In the genomic region with DNA sequence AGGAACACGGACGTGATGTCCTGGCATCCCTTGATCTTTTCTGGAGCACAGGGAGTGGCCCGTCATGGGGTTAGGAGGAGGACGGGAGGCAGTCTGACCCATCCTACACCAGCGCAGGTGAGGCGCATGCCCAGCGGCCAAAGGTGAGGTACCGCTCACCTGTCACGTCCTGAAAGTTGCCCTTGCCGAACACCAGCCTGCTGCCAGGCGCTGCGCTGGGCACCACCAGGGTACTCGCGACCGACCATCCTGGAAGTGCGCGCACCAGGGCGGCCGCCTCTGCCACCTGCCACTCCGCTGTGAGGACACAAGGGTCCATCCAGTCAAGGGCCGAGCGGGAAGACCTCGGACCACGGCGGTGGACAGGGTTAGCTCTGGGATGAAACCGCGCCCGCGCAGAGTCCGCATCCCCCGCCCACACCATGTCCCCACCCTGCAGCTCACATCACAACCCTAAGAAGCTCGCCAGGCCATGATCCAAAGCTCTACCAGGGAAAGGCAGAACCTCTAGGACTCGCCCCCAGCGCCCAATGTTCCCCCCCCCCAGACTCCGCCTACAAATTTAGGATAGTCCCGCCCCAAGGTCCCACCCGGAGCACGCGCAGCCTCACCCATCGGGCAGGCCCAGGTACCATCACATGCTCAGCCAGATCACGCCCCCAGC, we compare ENCODE assay signal across 9 mouse cellular contexts. TPM values are rescaled to one million over a fixed set of nuclear protein-coding genes. Genes with fewer than 3 reads are reported as not detected.
DNase-seq lines count a peak whose midpoint lies in the region; ATAC-seq and TF ChIP-seq lines count a peak whose summit lies in the region.
"Had no signal": no experiment of that assay in that cellular context is flagged by ENCODE, and none has a peak within 500 bp of the region (broad histone marks: within the 10 kb centered on the region; RNA-seq: fewer than 3 reads in every experiment).

No protein-coding gene starts in this region.

- no peak for TF ChIP-seq CTCF in olfactory bulb, adult 2 months (IDR thresholded peaks at IDR 0.05; ENCODE audit: insufficient read depth, low read depth, low read length)

- 17% methylated on average over 39 of the region's 41 CpGs for WGBS in hindbrain, embryonic 11.5 days
- 20% methylated on average over 41 of the region's 41 CpGs for WGBS in olfactory bulb, adult 2 months

- peak overlapping the region; percentile 71 for H3K9ac ChIP-seq in hindbrain, embryonic 11.5 days (ENCODE audit: low read depth, low read length)

- H3K27ac ChIP-seq in hindbrain, embryonic 11.5 days (ENCODE audit: low read depth, low read length), result peak overlapping the region; percentile 93
- H3K27ac ChIP-seq in olfactory bulb, adult 2 months (ENCODE audit: insufficient read depth, low read depth, low read length), result peak overlapping the region; percentile 90

- H3K27me3 ChIP-seq in hindbrain, embryonic 11.5 days (ENCODE audit: control insufficient read depth, insufficient read depth, low read length), result no peaks in the 10 kb centered on the region

- no peak for TF ChIP-seq POLR2A in olfactory bulb, adult 2 months (IDR thresholded peaks at IDR 0.05; ENCODE audit: insufficient read depth, low read depth, low read length)

- peak; percentile 50 for DNase-seq in gastrocnemius, postnatal 10 days
- DNase-seq in gastrocnemius, adult 8-10 months (ENCODE audit: low spot score in 2 of 2), result no peak
- peak; percentile 36 for DNase-seq in urinary bladder, postnatal 25 days (ENCODE audit: low spot score)
- DNase-seq in urinary bladder, postnatal 36 days (ENCODE audit: low spot score in 2 of 2), result no peak
- no peak for DNase-seq in hindbrain, embryonic 11.5 days (ENCODE audit: low spot score)
- DNase-seq in left cerebral cortex, postnatal 4 days, result peak; percentile 34

- peak overlapping the region; percentile 82 for H3K4me3 ChIP-seq in hindbrain, embryonic 11.5 days (ENCODE audit: low read depth, low read length)
- H3K4me3 ChIP-seq in olfactory bulb, adult 2 months (ENCODE audit: insufficient read depth, low read depth, low read length), result peak overlapping the region; percentile 97

- peak; percentile 34 for ATAC-seq in hindbrain, embryonic 11.5 days (ENCODE audit: low FRiP score)
- ATAC-seq in monocyte, adult 5-6 weeks (replicated peaks; ENCODE audit: insufficient number of reproducible peaks, low FRiP score, low TSS enrichment, poor library complexity, severe bottlenecking), result no peak

- H3K9me3 ChIP-seq in hindbrain, embryonic 11.5 days (ENCODE audit: control insufficient read depth, low read length), result no peaks in the 10 kb centered on the region

- 0 out of 2 replicates have a peak, but pooled peaks cover 2% of the 10 kb centered on the region for H3K4me1 ChIP-seq in hindbrain, embryonic 11.5 days (replicated peaks; ENCODE audit: control insufficient read depth, insufficient read depth, low read length)
- H3K4me1 ChIP-seq in olfactory bulb, adult 2 months (ENCODE audit: control insufficient read depth, insufficient read depth, low read length), result peaks cover 17% of the 10 kb centered on the region

- H3K36me3 ChIP-seq in hindbrain, embryonic 11.5 days (ENCODE audit: control insufficient read depth, insufficient read depth, low read length), result peaks cover 28% of the 10 kb centered on the region

- H3K4me2 ChIP-seq in hindbrain, embryonic 11.5 days (replicated peaks; ENCODE audit: low read depth, low read length), result peak overlapping the region; percentile 84

- intact Hi-C loops in left cerebral cortex, postnatal 4 days (cut with DNase I), result loop anchor here (5.0 kb wide), 1 partner anchor 550 kb away; a partner anchor contains a TSS

RNA-seq across cellular contexts. Expression of a gene that starts 1.0 kb away (rescaled TPM):
- total RNA-seq in gastrocnemius, postnatal 10 days (2021), result 10 to 100 TPM; 19.6 to 22.5 TPM
- 10 to 100 TPM; 10.9 to 20.6 (median 13.5) TPM for total RNA-seq in gastrocnemius, adult 8-10 months (2022)
- polyA plus RNA-seq in hindbrain, embryonic 11.5 days (2014; fragmentation: Nextera tagmentation; extraction: Ambion mirVana), result 26.6 and 29.5 TPM in 2 replicates
- 10 to 100 TPM; 92.2 to 94.7 TPM for total RNA-seq in left cerebral cortex, postnatal 4 days (2021)
- polyA plus RNA-seq in olfactory bulb, adult 2 months (2012; ENCODE audit: insufficient read depth, insufficient read length, low replicate concordance, missing spikeins), result not detected in 2 replicates
- total RNA-seq in monocyte, adult 5-6 weeks (2017), result 31.9 to 41.2 TPM (median 37.7 TPM) in 3 replicates

RNA-seq across cellular contexts. Expression of a gene that starts 2.9 kb away (rescaled TPM):
- 1 to 10 TPM; 3.1 to 3.2 TPM for total RNA-seq in gastrocnemius, postnatal 10 days (2021)
- total RNA-seq in gastrocnemius, adult 8-10 months (2022), result 1 to 10 TPM; 3.5 to 5.4 (median 4.3) TPM
- polyA plus RNA-seq in hindbrain, embryonic 11.5 days (2014; fragmentation: Nextera tagmentation; extraction: Ambion mirVana), result 8.6 and 10.7 TPM in 2 replicates
- total RNA-seq in left cerebral cortex, postnatal 4 days (2021), result 10 to 100 TPM; 20.5 to 21.7 TPM
- polyA plus RNA-seq in olfactory bulb, adult 2 months (2012; ENCODE audit: insufficient read depth, insufficient read length, low replicate concordance, missing spikeins), result not detected in 2 replicates
- 6.8 to 11.4 TPM (median 11.3 TPM) in 3 replicates for total RNA-seq in monocyte, adult 5-6 weeks (2017)

RNA-seq across cellular contexts. Expression of a gene that starts 7.3 kb away (rescaled TPM):
- under 1 TPM in 1 of 2 experiments, not detected in 1; 0.07 TPM for total RNA-seq in gastrocnemius, postnatal 10 days (2021)
- not detected for total RNA-seq in gastrocnemius, adult 8-10 months (2022)
- polyA plus RNA-seq in hindbrain, embryonic 11.5 days (2014; fragmentation: Nextera tagmentation; extraction: Ambion mirVana), result 0.64 and 0.76 TPM in 2 replicates
- 1 to 10 TPM; 2.6 to 3.6 TPM for total RNA-seq in left cerebral cortex, postnatal 4 days (2021)
- polyA plus RNA-seq in olfactory bulb, adult 2 months (2012; ENCODE audit: insufficient read depth, insufficient read length, low replicate concordance, missing spikeins), result not detected in 2 replicates
- total RNA-seq in monocyte, adult 5-6 weeks (2017), result 0.10 to 2.3 TPM in 2 of 3 replicates, not detected in the other
- total RNA-seq: heart, adult 18-20 months had no signal

RNA-seq across cellular contexts. Expression of a gene that starts 12.8 kb away (rescaled TPM):
- total RNA-seq in gastrocnemius, postnatal 10 days (2021), result under 1 TPM; 0.28 to 0.34 TPM
- total RNA-seq in gastrocnemius, adult 8-10 months (2022), result under 1 TPM; 0.27 to 0.49 (median 0.34) TPM
- 0.80 and 1.0 TPM in 2 replicates for polyA plus RNA-seq in hindbrain, embryonic 11.5 days (2014; fragmentation: Nextera tagmentation; extraction: Ambion mirVana)
- under 1 TPM; 0.54 to 0.98 TPM for total RNA-seq in left cerebral cortex, postnatal 4 days (2021)
- polyA plus RNA-seq in olfactory bulb, adult 2 months (2012; ENCODE audit: insufficient read depth, insufficient read length, low replicate concordance, missing spikeins), result not detected in 2 replicates
- 0.39 to 0.76 TPM in 2 of 3 replicates, not detected in the other for total RNA-seq in monocyte, adult 5-6 weeks (2017)
- total RNA-seq: heart, adult 18-20 months had no signal

RNA-seq across cellular contexts. Expression of a gene that starts 28.6 kb away (rescaled TPM):
- total RNA-seq in gastrocnemius, postnatal 10 days (2021), result 10 to 100 TPM; 14.9 to 21.0 TPM
- 10 to 100 TPM in 3 of 4 experiments, 1 to 10 TPM in 1; 9.0 to 12.7 (median 12.0) TPM for total RNA-seq in gastrocnemius, adult 8-10 months (2022)
- 86.9 and 88.5 TPM in 2 replicates for polyA plus RNA-seq in hindbrain, embryonic 11.5 days (2014; fragmentation: Nextera tagmentation; extraction: Ambion mirVana)
- total RNA-seq in left cerebral cortex, postnatal 4 days (2021), result 10 to 100 TPM; 86.1 to 92.9 TPM
- polyA plus RNA-seq in olfactory bulb, adult 2 months (2012; ENCODE audit: insufficient read depth, insufficient read length, low replicate concordance, missing spikeins), result not detected in 2 replicates
- 84.6 to 106 TPM (median 89.6 TPM) in 3 replicates for total RNA-seq in monocyte, adult 5-6 weeks (2017)

Comparison
In these comparisons a context has a peak if more than half of its experiments do, and no peak if none do; other contexts are left out.
1. DNase-seq: peak in gastrocnemius, postnatal 10 days (single experiment), urinary bladder, postnatal 25 days (single experiment) and left cerebral cortex, postnatal 4 days (single experiment); none in gastrocnemius, adult 8-10 months (0 of 2), urinary bladder, postnatal 36 days (0 of 2) and hindbrain, embryonic 11.5 days (single experiment).